Mouse (Mus musculus) hindbrain, embryonic 16.5 days (tissue): ENCODE results near the gene Slc27a2. TPM values are rescaled to one million over a fixed set of nuclear protein-coding genes. Genes with fewer than 3 reads are reported as not detected.

Experiments used
- ATAC-seq: fragments of 200-750 bp; cut with Nextera tagmentation; 2 replicates; pipeline ENCODE4 v1.8.0; 2017; ENCODE audit warnings: moderate TSS enrichment, moderate library complexity
- H3K27ac ChIP-seq: fragments of 300-500 bp; sonication (generic); 2 replicates; pipeline ENCODE4 v1.5.1; 2014; ENCODE audit warnings: low read depth, mild to moderate bottlenecking, control low read depth, low read length, moderate library complexity
- H3K27me3 ChIP-seq: fragments of 300-500 bp; sonication (generic); replicated peaks from 2 replicates; pipeline ENCODE4 v1.6.1; 2014; ENCODE audit warnings: low read length; ENCODE audit not compliant: control insufficient read depth, insufficient read depth
- H3K36me3 ChIP-seq: fragments of 300-500 bp; sonication (generic); 2 replicates; pipeline ENCODE4 v1.6.1; 2014; ENCODE audit warnings: mild to moderate bottlenecking, low read length, moderate library complexity, mixed read lengths; ENCODE audit not compliant: control insufficient read depth, insufficient read depth
- H3K4me1 ChIP-seq: fragments of 300-500 bp; sonication (generic); 2 replicates; pipeline ENCODE4 v1.6.1; 2014; ENCODE audit warnings: low read depth, low read length; ENCODE audit not compliant: control insufficient read depth, insufficient read depth
- H3K4me2 ChIP-seq: fragments of 300-500 bp; sonication (generic); 2 replicates; pipeline ENCODE4 v1.6.1; 2014; ENCODE audit warnings: mild to moderate bottlenecking, low read length, control low read depth, moderate library complexity
- H3K4me3 ChIP-seq: fragments of 300-500 bp; sonication (generic); 2 replicates; pipeline ENCODE4 v1.5.1; 2014; ENCODE audit warnings: mild to moderate bottlenecking, low read length, control low read depth, moderate library complexity
- H3K9ac ChIP-seq: fragments of 300-500 bp; sonication (generic); 2 replicates; pipeline ENCODE4 v1.6.1; 2014; ENCODE audit warnings: low read depth, mild to moderate bottlenecking, control low read depth, low read length, moderate library complexity
- H3K9me3 ChIP-seq: fragments of 300-500 bp; sonication (generic); 2 replicates; pipeline ENCODE4 v1.6.1; 2014; ENCODE audit warnings: mild to moderate bottlenecking, low read length, moderate library complexity; ENCODE audit not compliant: control insufficient read depth
- WGBS: fragments of 180-500 bp; shearing (Covaris S2); extraction: QIAGEN DNeasy Blood & Tissue Kit; methylation state at CpG from one replicate; pipeline ENCODE4 v1.1.7; 2014; 5-methylcytosine and 5-hydroxymethylcytosine counted together
- polyA plus RNA-seq: library from polyadenylated mRNA; unstranded; fragments of >200 nt; fragmentation: Nextera tagmentation; extraction: Ambion mirVana; gene quantifications from 2 replicates; pipeline ENCODE4 v1.2.1, GENCODE M21; 2015

The Slc27a2 gene
- polyA plus RNA-seq, 1 experiment from 2014 or later = 12.7 TPM

GRCm38 (mm10) chr2:126575391-126576176, 23.4 kb downstream of the Slc27a2 start:
- no peak overlapping the region for H3K4me2 ChIP-seq
- no peak overlapping the region for H3K9ac ChIP-seq
- H3K4me3 ChIP-seq = no peak overlapping the region
- no peak for ATAC-seq
- 84% methylated on average over 11 of the region's 11 CpGs for WGBS
- no peak overlapping the region for H3K27ac ChIP-seq
- peaks cover 6% of the 10 kb centered on the region for H3K36me3 ChIP-seq
- no peaks in the 10 kb centered on the region for H3K4me1 ChIP-seq
- 0 out of 2 replicates have a peak, but pooled peaks cover 4% of the 10 kb centered on the region for H3K9me3 ChIP-seq
- no peaks in the 10 kb centered on the region for H3K27me3 ChIP-seq

GRCm38 (mm10) chr2:126577362-126577761, 25.2 kb downstream of the Slc27a2 start:
- Histone ChIP-seq H3K27me3 (no peaks in the 10 kb centered on the region), H3K4me3 (no peak overlapping the region), H3K27ac (no peak overlapping the region), H3K9ac (no peak overlapping the region), H3K4me1 (no peaks in the 10 kb centered on the region), H3K36me3 (peaks cover 5% of the 10 kb centered on the region; the same call in 1 of the 2 replicates), H3K9me3 (no peaks in the 10 kb centered on the region), H3K4me2 (no peak overlapping the region)
- WGBS = 91% methylated on average over 5 of the region's 5 CpGs
- ATAC-seq = no peak

- H3K9me3 ChIP-seq = no peaks in the 10 kb centered on the region
- peaks cover 5% of the 10 kb centered on the region; the same call in 1 of the 2 replicates for H3K36me3 ChIP-seq
- H3K4me2 ChIP-seq = no peak overlapping the region
- H3K27ac ChIP-seq = no peak overlapping the region
- no peak for ATAC-seq
- H3K4me3 ChIP-seq = no peak overlapping the region
- H3K9ac ChIP-seq = no peak overlapping the region
- WGBS = 93% methylated on average over 1 of the region's 1 CpGs
- H3K4me1 ChIP-seq = no peaks in the 10 kb centered on the region
- H3K27me3 ChIP-seq = no peaks in the 10 kb centered on the region
Observed at GRCm38 (mm10) chr2:126579282-126579681, 27.1 kb downstream of the Slc27a2 start.

GRCm38 (mm10) chr2:126583960-126584359, 31.8 kb downstream of the Slc27a2 start:
- H3K4me2 ChIP-seq = no peak overlapping the region
- no peaks in the 10 kb centered on the region for H3K4me1 ChIP-seq
- H3K27ac ChIP-seq = no peak overlapping the region
- no peaks in the 10 kb centered on the region for H3K9me3 ChIP-seq
- H3K9ac ChIP-seq = no peak overlapping the region
- 75% methylated on average over 6 of the region's 6 CpGs for WGBS
- ATAC-seq = no peak
- H3K4me3 ChIP-seq = no peak overlapping the region
- H3K36me3 ChIP-seq = 0 out of 2 replicates have a peak, but pooled peaks cover 10% of the 10 kb centered on the region
- no peaks in the 10 kb centered on the region for H3K27me3 ChIP-seq

GRCm38 (mm10) chr2:126584621-126585369, 32.6 kb downstream of the Slc27a2 start:
- no peaks in the 10 kb centered on the region for H3K4me1 ChIP-seq
- 83% methylated on average over 8 of the region's 8 CpGs for WGBS
- no peaks in the 10 kb centered on the region for H3K9me3 ChIP-seq
- no peak overlapping the region for H3K27ac ChIP-seq
- ATAC-seq = no peak
- H3K4me3 ChIP-seq = no peak overlapping the region
- no peak overlapping the region for H3K4me2 ChIP-seq
- H3K9ac ChIP-seq = no peak overlapping the region
- H3K27me3 ChIP-seq = no peaks in the 10 kb centered on the region
- H3K36me3 ChIP-seq = 0 out of 2 replicates have a peak, but pooled peaks cover 7% of the 10 kb centered on the region

- H3K9me3 ChIP-seq = no peaks in the 10 kb centered on the region
- H3K4me3 ChIP-seq = no peak overlapping the region
- H3K36me3 ChIP-seq = 0 out of 2 replicates have a peak, but pooled peaks cover 7% of the 10 kb centered on the region
- H3K27ac ChIP-seq = no peak overlapping the region
- no peaks in the 10 kb centered on the region for H3K27me3 ChIP-seq
- no peak overlapping the region for H3K4me2 ChIP-seq
- H3K9ac ChIP-seq = no peak overlapping the region
- ATAC-seq = no peak
- H3K4me1 ChIP-seq = no peaks in the 10 kb centered on the region
- 85% methylated on average over 3 of the region's 3 CpGs for WGBS
Observed at GRCm38 (mm10) chr2:126587468-126587867, 35.3 kb downstream of the Slc27a2 start.

GRCm38 (mm10) chr2:126591304-126591703, 39.1 kb downstream of the Slc27a2 start:
- WGBS = 92% methylated on average over 4 of the region's 4 CpGs
- H3K36me3 ChIP-seq = 0 out of 2 replicates have a peak, but pooled peaks cover 7% of the 10 kb centered on the region
- ATAC-seq = no peak

GRCm38 (mm10) chr2:126593831-126594610, 41.8 kb downstream of the Slc27a2 start:
- peak overlapping the region; percentile 18 for H3K4me3 ChIP-seq
- H3K4me1 ChIP-seq = no peaks in the 10 kb centered on the region
- H3K4me2 ChIP-seq = peak overlapping the region; percentile 59
- H3K36me3 ChIP-seq = no peaks in the 10 kb centered on the region
- WGBS = 30% methylated on average over 26 of the region's 26 CpGs
- peak; percentile 76; the same call in 1 of the 2 replicates for ATAC-seq
- H3K9me3 ChIP-seq = no peaks in the 10 kb centered on the region
- H3K27ac ChIP-seq = no peak overlapping the region
- no peaks in the 10 kb centered on the region for H3K27me3 ChIP-seq
- H3K9ac ChIP-seq = no peak overlapping the region

More at GRCm38 (mm10) chr2:126591304-126591703, 39.1 kb downstream of the Slc27a2 start:
- Histone ChIP-seq H3K27me3 (no peaks in the 10 kb centered on the region), H3K9ac (no peak overlapping the region), H3K9me3 (no peaks in the 10 kb centered on the region), H3K4me3 (no peak overlapping the region), H3K4me2 (no peak overlapping the region), H3K27ac (no peak overlapping the region), H3K4me1 (no peaks in the 10 kb centered on the region)
